Mouse (Mus musculus) cerebellum, adult 2 months (tissue): ENCODE data around the gene Plekhg3.

ENCODE experiments used
- CTCF ChIP-seq: fragments of 200-500 bp; IDR thresholded peaks from 2 replicates; pipeline ENCODE4 v1.5.1; 2011; ENCODE audit warnings: low read depth, mild to moderate bottlenecking, control low read depth, low read length, moderate library complexity, borderline replicate concordance; ENCODE audit not compliant: insufficient read depth
- POLR2A ChIP-seq: fragments of 200-500 bp; IDR thresholded peaks from 2 replicates; pipeline ENCODE4 v1.6.1; 2011; ENCODE audit warnings: low read length, control low read depth, borderline replicate concordance; ENCODE audit not compliant: insufficient read depth

GRCm38 (mm10) chr12:76485381-76485780 is 45.3 kb upstream of the Plekhg3 start:
- TF ChIP-seq POLR2A (no peak), CTCF (no peak)
